Mouse (Mus musculus) limb, embryonic 14.5 days (tissue): ENCODE data around the gene Gm20388. TPM values are rescaled to one million over a fixed set of nuclear protein-coding genes. Genes with fewer than 3 reads are reported as not detected.

ENCODE experiments used
- ATAC-seq: fragments of 200-750 bp; cut with Nextera tagmentation; 2 replicates; pipeline ENCODE4 v1.8.0; 2017; ENCODE audit warnings: low read depth, moderate number of reproducible peaks, moderate TSS enrichment; ENCODE audit not compliant: low FRiP score
- DNase-seq: peaks from one replicate; pipeline ENCODE4 v3.0.0-alpha.2; 2015; ENCODE audit warnings: low spot score
- H3K27ac ChIP-seq: fragments of 300-500 bp; sonication (generic); replicated peaks from 2 replicates; pipeline ENCODE4 v1.5.1; 2014; ENCODE audit warnings: low read depth, mild to moderate bottlenecking, low read length, moderate library complexity, mixed read lengths
- H3K27me3 ChIP-seq: fragments of 300-500 bp; sonication (generic); 2 replicates; pipeline ENCODE4 v1.6.1; 2014; ENCODE audit warnings: low read length, mixed read lengths; ENCODE audit not compliant: control insufficient read depth, insufficient read depth
- H3K36me3 ChIP-seq: fragments of 300-500 bp; sonication (generic); 2 replicates; pipeline ENCODE4 v1.6.1; 2014; ENCODE audit warnings: mild to moderate bottlenecking, low read length, moderate library complexity, mixed read lengths; ENCODE audit not compliant: control insufficient read depth, insufficient read depth
- H3K4me1 ChIP-seq: fragments of 300-500 bp; sonication (generic); 2 replicates; pipeline ENCODE4 v1.6.1; 2014; ENCODE audit warnings: antibody characterized with exemption, low read length, mixed read lengths; ENCODE audit not compliant: control insufficient read depth, insufficient read depth
- H3K4me2 ChIP-seq: fragments of 300-500 bp; sonication (generic); replicated peaks from 2 replicates; pipeline ENCODE4 v1.6.1; 2014; ENCODE audit warnings: low read depth, mild to moderate bottlenecking, low read length, moderate library complexity; ENCODE audit not compliant: severe bottlenecking
- H3K4me3 ChIP-seq: fragments of 300-500 bp; sonication (generic); replicated peaks from 2 replicates; pipeline ENCODE4 v1.5.1; 2014; ENCODE audit warnings: low read length
- H3K9ac ChIP-seq: fragments of 300-500 bp; sonication (generic); 2 replicates; pipeline ENCODE4 v1.6.1; 2014; ENCODE audit warnings: mild to moderate bottlenecking, low read depth, low read length, moderate library complexity; ENCODE audit not compliant: severe bottlenecking
- H3K9me3 ChIP-seq: fragments of 300-500 bp; sonication (generic); 2 replicates; pipeline ENCODE4 v1.6.1; 2016; ENCODE audit warnings: low read length; ENCODE audit not compliant: control insufficient read depth
- POLR2A ChIP-seq: fragments of 200-500 bp; IDR thresholded peaks from 2 replicates; pipeline ENCODE4 v1.8.0; 2012; ENCODE audit warnings: inconsistent platforms, mild to moderate bottlenecking, moderate library complexity, borderline replicate concordance; ENCODE audit not compliant: insufficient read depth, insufficient read length; ENCODE audit errors: extremely low read depth
- WGBS: fragments of 180-500 bp; shearing (Covaris S2); extraction: QIAGEN DNeasy Blood & Tissue Kit; methylation state at CpG from one replicate; pipeline ENCODE4 v1.1.7; 2014; 5-methylcytosine and 5-hydroxymethylcytosine counted together
- polyA plus RNA-seq, 2 experiments: library from polyadenylated mRNA; depleted of rRNA in 1 of 2; stranded (reverse) in 1 of 2; unstranded in 1 of 2; fragments of >200 nt; fragmentation: Nextera tagmentation in 1 of 2; extraction: Ambion mirVana in 1 of 2; gene quantifications; 2 replicates each; pipeline versions ENCODE4 v1.2.1 to v1.2.3; 2012 to 2014

The Gm20388 gene
- polyA plus RNA-seq, 2 experiments: 1.9 to 49.9 TPM

DNA sequence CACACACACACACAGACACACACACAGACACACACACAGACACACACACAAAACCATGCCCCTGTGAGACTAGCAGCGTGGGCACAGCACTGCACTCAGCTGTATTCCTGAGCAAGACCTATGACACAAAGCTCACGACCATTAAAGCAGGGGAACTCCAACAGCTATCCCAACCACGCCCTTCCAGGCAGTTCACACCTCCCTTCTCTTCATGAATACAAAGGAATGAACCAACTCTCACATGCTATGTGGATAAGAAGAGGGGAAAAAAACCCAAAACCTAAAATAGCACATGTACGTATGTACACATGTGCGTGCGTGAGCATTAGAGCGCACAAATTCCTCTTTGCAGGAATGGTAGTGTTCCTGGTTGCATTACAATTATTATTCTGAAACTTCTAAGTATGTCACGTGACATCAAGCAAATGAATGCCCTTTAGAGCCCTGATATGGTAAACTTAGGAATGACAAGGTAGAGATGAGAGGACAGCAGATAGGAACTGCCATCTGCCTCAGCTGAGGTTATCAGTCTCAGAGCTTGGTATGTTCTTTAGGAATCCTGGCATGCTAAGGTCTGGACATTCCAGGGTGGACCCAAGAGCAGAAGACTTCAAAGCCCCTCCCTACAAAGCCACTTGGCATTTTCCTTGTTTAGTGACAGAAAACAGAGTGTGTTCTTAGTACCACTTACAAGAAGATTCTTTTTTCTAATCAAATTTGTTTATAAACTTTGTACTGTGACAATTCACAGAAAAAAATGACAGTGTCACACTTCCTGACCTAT is 3015.5 kb downstream of the Gm20388 start:
- Histone ChIP-seq H3K9me3 (no peaks in the 10 kb centered on the region), H3K4me1 (peaks cover 12% of the 10 kb centered on the region), H3K27me3 (no peaks in the 10 kb centered on the region), H3K9ac (no peak overlapping the region), H3K36me3 (no peaks in the 10 kb centered on the region), H3K4me2 (no peak overlapping the region), H3K4me3 (no peak overlapping the region), H3K27ac (no peak overlapping the region)
- 90% methylated on average over 8 of the region's 8 CpGs for WGBS
- DNase-seq (no peak), ATAC-seq (no peak)
- TF ChIP-seq POLR2A: no peak

DNA sequence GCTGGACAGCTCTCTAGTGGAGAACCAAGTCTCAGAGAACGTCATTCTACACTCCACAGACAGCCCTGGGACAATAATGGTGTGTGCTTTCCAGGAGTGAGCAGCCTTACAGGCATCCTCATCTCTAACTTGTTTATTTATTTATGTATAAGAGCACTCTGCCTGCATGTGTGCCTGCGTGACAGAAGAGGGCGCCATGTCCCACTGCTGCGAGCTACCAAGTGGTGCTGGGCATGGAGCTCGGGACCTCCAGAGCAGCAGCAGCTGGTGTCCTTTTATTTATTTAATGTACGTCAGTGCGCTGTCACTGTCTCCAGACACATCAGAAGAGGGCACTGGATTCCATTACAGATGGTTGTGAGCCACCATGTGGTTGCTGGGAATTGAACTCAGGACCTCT is 3016.1 kb downstream of the Gm20388 start:
- WGBS: 79% methylated on average over 7 of the region's 7 CpGs
- ATAC-seq (no peak), DNase-seq (no peak)
- H3K9me3 ChIP-seq: no peaks in the 10 kb centered on the region
- H3K9ac ChIP-seq: no peak overlapping the region
- H3K4me1 ChIP-seq: peaks cover 12% of the 10 kb centered on the region
- H3K36me3 ChIP-seq: no peaks in the 10 kb centered on the region
- H3K4me3 ChIP-seq: no peak overlapping the region
- no peak overlapping the region for H3K27ac ChIP-seq
- no peaks in the 10 kb centered on the region for H3K27me3 ChIP-seq
- no peak overlapping the region for H3K4me2 ChIP-seq
- no peak for TF ChIP-seq POLR2A

DNA sequence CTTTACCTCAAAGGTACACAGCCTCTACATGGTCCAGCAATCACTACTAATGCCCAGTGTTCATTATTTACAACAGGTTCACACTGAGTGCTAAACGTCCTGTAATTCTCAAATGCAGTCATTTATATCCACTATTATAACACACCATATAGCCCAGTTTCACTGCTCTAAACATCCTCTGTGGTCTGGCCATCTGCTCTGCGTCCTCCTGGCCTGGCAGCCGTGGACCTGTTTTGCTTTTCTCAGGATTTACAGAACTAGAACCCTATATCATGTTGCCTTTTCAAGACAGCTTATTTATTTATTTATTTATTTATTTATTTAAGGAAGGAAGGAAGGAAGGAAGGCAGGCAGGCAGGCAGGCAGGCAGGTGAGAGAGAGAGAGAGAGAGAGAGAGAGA is 3017.2 kb downstream of the Gm20388 start:
- no peaks in the 10 kb centered on the region for H3K27me3 ChIP-seq
- H3K4me1 ChIP-seq: peaks cover 12% of the 10 kb centered on the region
- H3K9me3 ChIP-seq: no peaks in the 10 kb centered on the region
- no peak for TF ChIP-seq POLR2A
- H3K4me3 ChIP-seq: no peak overlapping the region
- DNase-seq (no peak), ATAC-seq (no peak)
- no peak overlapping the region for H3K27ac ChIP-seq
- no peak overlapping the region for H3K4me2 ChIP-seq
- H3K36me3 ChIP-seq: no peaks in the 10 kb centered on the region
- no peak overlapping the region for H3K9ac ChIP-seq
- 78% methylated on average over 3 of the region's 3 CpGs for WGBS

DNA sequence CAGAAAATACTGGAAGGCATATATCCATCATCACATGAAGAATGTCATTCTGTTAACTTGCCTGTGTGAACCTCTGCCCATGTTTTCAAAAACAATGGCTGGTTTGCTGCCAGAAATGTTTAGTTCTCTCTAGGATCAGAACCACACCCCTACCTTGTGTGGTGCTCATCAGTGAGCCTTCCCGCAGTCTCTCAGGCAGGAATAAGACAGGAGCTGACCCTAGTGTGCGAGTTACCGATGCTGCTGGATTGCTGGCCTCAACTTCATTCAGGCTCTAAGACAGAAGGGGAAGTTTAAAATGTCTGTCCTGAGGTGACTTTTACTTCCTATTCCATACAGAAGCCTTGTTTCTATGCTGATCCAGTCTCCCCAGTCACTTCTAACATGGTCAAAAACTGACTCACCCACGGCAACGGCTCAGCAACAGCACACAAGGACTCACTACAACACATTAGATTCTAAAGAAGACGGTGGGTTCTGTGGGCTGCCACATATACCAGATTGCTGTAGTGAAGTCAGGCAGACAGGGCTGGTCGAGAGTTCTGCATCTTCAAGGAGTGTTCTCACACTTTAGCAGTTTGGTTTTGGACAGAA is 3018.1 kb downstream of the Gm20388 start:
- TF ChIP-seq POLR2A: no peak
- Histone ChIP-seq H3K27me3 (no peaks in the 10 kb centered on the region), H3K9me3 (no peaks in the 10 kb centered on the region), H3K4me1 (peaks cover 7% of the 10 kb centered on the region; the same call in 1 of the 2 replicates), H3K4me2 (no peak overlapping the region), H3K36me3 (no peaks in the 10 kb centered on the region), H3K27ac (no peak overlapping the region), H3K4me3 (no peak overlapping the region), H3K9ac (no peak overlapping the region)
- DNase-seq (no peak), ATAC-seq (no peak)
- 84% methylated on average over 7 of the region's 7 CpGs for WGBS

DNA sequence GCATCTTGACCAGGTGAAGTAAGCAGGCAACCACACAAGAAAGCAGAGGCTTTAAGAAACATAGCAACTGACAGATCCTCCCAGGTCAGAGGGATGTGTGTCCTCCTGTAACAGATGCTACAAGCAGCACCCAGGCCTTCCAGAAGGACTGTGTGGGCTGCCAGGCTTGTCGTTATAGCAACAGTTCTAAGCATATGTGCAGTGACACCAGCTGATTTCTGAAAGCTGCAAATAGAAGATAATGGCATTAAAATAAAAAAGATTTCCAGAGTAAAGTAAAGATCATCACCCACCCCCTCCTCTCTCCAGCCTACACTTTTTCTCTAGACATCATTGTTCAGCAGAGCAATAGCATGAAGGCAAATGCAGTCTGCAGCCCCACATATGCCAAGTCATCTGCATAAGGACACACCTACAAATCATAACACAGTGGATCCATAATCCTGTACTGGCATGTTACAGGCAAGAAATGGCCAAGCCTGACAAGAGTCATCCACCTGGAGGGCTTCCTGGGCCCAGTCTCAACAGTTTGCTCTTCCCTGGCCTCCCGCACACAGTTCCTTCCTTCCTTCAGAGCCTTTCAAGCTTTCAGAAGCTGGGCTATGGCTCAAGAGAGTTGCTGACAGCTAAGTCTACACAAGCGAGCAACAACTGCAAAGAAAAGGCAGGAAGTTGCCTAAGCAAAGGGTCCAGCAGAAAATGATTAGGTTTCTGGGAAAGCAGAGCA is 3021.4 kb downstream of the Gm20388 start:
- no peak for TF ChIP-seq POLR2A
- Histone ChIP-seq H3K9me3 (no peaks in the 10 kb centered on the region), H3K4me2 (no peak overlapping the region), H3K4me3 (no peak overlapping the region), H3K36me3 (no peaks in the 10 kb centered on the region), H3K4me1 (0 out of 2 replicates have a peak, but pooled peaks cover 2% of the 10 kb centered on the region), H3K27ac (no peak overlapping the region), H3K27me3 (no peaks in the 10 kb centered on the region), H3K9ac (no peak overlapping the region)
- DNase-seq: no peak
- no peak for ATAC-seq
- 71% methylated on average over 3 of the region's 3 CpGs for WGBS
